Mouse (Mus musculus) gastrocnemius, postnatal 4 days (tissue): ENCODE data around the gene Prcd. TPM values are rescaled to one million over a fixed set of nuclear protein-coding genes. Genes with fewer than 3 reads are reported as not detected.
"Not testable (repeated sequence)": the region's sequence is repeated elsewhere in the genome, so short reads cannot be mapped to it uniquely, and the experiment has no call there.

ENCODE experiments used
- DNase-seq, 2 experiments: peaks; one replicate each; pipeline ENCODE4 v3.0.0; 2021 to 2022; ENCODE audit warnings: low spot score in 2 of 2, mixed read lengths in 2 of 2
- long read RNA-seq, 2 experiments: library from polyadenylated mRNA; stranded (forward); transcript quantifications; one replicate each; pipeline ENCODE4 v2.0.0; 2021
- total RNA-seq, 2 experiments: library from RNA; stranded (reverse); gene quantifications; 2 replicates each; pipeline ENCODE4 v1.2.3; 2021

The Prcd gene
- total RNA-seq, result under 1 TPM; 0.86 to 0.91 TPM
- long read RNA-seq, experiment 1, result 0 reads
- long read RNA-seq, experiment 2, partial matches to known transcripts, result 0 of 1 reads
- long read RNA-seq, experiment 2, other reads (novel, unspliced or antisense), result 1 of 1 reads

DNA sequence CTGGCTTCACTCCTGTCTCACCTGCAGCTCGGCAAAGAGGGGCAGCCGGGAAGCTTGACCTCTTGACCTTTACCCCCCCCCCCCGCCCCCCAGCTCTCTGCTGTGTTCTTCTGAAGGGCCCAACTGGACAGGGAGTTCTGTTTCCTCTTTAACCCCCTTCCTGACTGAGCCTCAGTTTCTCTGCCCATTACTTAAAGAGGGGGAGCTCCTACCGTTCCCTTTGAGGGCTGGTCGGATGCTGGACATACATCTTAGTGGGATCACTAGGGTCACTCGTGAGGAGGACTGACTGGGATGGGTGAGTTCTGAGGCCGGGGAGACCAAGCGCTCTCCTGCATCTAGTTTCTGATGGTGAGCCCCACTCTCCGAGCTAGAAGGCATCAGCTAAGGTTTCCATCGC lies at the start of gene Prcd:
Prcd (plus strand) TSS at position 301 of the 400 bp plus-strand sequence.
- DNase-seq, result no peak

DNA sequence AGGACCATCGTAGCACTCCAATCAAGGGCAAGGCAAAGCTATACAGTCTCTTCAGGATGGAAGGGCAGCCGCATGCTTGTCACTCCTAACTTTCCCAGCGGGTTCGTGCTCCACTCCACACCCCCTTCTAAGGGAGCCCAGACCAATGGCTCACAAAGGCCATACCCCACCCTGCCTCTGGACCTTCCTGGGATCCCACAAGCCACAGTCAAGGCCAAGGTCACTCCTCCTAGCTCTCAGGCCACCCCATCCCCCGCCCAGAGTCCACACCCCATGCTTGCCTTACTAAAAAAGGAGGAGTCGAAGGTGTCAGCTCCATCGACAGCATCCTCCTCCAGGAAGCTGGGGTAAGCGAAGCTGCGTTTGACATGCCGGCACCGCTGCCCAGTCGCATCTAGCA lies 49.2 kb upstream of the Prcd start:
- DNase-seq, result no peak

DNA sequence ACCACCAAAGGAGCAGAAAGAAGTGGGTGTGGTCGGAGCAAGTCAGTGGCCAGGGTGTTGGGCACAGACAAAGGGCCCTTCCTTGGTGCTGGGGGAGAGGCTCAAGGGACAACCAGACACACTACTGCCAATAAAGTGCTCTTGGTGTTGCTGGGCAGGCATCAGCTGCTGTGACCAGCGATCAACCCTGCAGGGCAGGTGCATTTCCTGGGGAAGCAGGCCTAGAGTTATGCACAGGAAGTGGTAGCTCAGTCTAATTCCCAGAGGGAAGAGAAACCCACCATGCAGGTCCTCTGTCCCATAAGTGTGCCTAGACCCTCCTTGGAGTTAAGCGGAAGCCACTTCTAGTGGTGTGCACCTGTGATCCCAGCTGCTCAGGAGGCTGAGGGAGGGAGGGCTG lies 45.6 kb upstream of the Prcd start:
- DNase-seq, result no peak

DNA sequence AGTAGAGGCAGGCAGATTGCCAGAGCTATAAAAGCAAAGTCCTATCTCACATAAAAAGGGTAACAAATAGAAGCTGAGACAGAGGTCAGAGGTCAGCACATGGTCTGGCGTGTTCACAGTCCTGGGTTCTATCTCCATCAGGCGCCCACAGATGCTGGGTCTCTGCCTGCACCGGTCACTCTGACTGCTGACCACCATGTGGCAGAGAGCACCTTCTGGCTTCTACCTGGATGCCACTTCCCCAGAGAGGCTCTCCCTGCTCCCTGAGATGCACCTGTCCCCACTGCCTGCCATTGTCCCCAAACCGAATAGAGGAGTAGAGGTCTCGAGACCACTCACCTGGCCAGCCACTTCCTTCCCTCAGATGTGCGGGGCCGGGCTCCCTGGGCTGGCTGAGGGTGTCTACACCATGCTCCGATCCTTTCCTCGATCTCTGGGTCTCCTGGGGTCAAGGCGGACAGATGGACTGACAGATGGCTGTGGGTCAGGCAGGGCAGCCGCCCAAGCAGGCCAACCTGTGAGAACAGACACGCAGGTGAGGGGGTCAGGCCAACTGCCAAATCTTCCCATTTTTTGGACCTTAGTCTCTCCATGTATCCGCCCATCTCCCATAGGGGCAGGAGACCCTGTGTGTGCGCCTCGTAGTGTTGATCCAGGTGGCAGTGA lies 43.2 kb upstream of the Prcd start:
- no peak for DNase-seq

DNA sequence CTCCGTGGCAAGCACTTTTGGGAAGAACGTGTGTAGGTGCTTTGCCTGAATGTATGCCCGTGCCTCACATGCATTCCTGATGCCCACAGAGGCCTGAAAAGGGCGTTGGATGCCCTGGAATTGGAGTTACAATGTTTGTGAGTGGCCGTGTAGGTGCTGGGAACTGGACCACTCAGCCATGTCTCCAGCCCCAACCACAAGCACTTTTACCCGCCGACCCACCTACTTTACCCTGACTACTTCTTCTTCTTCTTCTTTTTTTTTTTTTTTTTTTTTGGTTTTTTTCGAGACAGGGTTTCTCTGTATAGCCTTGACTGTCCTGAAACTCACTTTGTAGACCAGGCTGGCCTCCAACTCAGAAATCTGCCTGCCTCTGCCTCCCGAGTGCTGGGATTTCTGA lies 42.2 kb upstream of the Prcd start:
- DNase-seq, result not testable (repeated sequence)

DNA sequence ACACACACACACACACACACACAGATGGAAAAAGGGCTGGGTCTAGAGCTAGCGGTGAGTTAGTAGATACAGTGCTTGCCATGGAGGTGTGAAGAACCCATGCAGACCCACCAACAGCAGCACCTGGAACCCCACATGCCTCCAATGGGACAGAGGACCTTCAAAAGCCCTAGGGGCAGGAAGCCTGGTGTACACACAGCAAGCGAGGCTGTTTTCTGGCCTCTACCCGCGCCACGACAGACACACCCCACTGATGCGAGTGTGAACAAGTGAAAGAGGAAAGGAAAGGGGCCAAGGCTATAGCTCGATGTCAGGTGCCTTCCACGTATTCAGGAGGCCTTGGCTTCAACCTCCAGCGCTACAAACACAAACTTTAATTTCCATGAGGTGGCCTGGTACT lies 41.5 kb upstream of the Prcd start:
- no peak for DNase-seq

DNA sequence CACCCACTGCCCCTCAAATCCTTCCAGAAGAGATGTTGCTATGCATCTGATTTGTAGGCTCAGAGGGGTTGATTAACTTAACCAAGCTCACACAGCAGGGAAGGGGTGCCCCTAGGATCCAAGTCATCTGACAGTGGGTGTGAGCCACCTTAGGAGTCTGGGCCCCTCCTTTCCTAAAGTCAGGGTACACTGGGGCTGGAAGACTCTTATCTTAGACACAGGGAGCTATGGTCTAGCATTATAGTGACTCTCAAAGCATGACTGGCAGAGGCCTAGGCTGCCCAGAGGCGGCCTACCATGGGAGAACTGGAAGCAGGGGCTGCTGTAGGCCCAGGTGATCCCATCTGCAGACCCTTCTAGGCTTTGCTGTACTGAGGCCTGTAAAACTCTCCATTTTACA lies 40.8 kb upstream of the Prcd start:
- no peak for DNase-seq

DNA sequence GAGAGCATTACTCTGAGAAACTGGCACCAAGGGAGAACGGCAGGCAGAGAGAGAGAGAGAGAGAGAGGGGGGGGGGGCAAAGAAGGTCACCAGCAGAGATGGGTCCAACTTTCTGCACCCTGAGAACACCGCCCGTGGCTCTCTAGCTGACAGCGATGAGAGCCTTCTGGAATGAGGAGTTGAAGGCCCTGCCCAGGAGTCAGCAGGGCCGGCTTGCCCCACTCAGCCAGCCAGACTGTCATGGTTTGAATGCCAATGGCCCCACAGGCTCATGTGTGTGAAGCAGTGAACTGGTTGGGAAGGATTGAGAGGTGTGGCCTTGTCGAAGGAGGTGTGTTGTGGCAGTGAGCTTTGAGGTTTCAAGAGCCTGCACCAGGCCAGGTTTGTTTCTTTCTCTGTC lies 40.1 kb upstream of the Prcd start:
- no peak for DNase-seq

DNA sequence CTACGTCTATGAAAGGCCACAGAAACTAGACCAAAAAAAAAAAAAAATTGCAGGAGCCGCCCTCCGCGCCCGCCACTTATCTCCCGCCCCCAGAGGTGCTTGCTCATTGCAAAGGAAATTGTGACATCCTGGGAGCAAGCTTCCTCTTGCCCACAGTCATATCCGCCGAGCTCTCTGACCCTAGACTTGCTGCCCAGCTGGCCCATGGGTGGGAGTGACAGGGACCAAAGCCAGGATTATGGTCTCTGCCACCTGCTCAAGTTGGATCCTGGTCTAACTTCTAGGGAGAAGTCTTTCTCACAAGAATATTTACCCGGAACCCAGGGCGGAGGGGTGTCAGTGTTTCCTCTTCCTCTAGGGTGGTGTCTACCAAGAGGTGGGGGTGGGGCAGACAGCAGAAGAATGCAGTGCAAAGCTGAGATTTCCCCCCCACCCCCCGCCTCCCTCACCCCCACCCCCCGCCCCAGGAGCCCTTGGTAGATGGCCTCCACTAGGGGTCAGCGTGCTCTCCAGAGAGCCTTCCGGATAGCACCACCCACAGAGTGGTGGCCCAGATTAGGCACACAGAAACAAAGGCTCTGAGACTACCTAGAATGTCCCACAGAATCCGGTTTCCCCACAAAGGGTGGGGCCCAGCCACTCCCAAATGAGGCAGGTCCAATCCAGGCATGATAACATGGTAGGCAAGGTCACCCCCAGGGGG lies 37.4 kb upstream of the Prcd start:
- DNase-seq, result no peak

DNA sequence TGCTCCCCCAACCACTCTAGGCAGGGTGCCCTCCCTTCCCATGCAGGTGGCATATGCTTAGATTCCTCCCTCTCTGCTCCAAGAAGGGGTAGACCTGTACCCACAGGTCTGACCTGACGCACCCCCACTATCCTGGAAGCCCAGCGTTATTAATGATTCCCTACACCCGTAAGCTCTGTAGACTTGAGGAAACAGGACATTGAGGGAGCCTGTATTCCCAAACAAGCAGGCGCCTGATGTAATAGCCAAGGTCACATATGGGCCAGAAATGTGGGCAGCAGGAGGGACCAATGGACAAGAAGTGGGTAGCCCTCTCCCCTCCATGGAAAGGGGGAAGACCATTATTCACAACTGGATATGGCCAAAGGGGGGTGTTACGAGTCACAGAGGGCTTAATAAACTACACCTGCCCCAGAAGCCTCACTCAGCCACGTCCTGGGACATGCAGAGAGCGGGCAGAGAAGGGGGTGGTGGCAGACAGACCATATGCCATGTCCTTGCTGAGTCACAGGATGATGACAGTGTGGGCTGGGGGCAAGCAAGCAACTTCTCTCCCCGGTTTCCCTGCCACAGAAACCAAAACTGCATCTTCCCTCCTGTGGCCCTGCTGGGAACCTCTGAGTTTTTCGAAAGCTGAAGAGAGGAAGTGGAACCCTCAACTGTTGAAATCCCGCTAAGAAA lies 36.8 kb upstream of the Prcd start:
- DNase-seq, result no peak

DNA sequence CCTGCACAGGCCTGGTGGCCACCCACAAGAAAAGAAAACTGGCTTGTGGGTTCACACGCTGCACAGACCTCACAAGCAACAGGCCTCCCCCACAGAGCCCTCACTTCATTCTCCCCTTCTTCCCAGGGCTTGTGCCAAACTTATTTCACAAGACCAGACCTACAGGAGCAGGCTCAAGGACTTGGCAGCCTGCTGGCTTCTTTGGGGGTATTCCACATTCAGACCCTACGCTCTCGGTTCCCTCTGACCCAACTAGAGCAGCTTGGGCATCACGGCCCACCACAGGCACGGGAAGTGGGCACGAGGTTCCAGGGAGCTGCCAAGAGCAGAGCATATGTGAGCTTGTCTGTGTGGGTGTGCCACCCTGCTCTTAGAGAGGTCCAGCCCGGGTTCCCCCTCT lies 35.7 kb upstream of the Prcd start:
- DNase-seq, result no peak

DNA sequence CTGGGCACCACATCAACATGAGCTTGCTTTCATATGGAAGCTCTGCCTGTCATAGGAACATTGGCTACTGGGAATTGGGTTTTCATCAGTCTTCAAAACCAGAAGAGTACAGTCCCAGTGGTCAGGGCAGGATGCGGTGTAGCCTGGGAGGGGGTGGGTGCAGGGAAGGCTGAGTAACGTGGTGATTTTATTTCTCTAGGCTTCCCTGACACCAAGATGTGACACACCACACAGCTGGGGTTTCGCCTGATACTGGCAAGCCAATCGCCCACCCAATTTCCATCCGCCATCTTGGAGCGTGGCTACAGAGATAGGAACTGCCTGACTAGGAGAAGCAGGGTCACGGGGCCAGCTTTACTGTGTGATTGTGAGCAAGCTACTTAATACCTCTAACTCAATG lies 34.7 kb upstream of the Prcd start:
- DNase-seq, result no peak

DNA sequence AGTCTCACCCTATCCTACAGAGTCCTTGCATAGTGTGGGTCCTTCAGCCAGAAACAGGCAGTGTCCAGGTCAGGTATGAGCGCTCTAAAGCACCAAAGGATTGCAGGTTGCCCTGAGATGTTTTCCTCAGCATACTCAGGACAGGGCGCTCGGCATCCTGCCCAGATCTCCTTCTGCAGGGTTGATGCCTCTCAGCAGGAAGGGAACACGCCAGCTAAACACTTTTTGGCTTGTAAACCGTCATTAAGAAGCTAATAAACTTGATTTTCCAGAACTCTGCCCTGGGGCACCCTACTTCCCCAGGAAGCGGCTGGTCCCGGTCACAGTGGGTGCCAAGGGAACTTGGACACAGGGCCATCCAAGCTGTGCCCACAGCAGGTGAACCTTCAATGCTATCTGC lies 34.2 kb upstream of the Prcd start:
- no peak for DNase-seq

DNA sequence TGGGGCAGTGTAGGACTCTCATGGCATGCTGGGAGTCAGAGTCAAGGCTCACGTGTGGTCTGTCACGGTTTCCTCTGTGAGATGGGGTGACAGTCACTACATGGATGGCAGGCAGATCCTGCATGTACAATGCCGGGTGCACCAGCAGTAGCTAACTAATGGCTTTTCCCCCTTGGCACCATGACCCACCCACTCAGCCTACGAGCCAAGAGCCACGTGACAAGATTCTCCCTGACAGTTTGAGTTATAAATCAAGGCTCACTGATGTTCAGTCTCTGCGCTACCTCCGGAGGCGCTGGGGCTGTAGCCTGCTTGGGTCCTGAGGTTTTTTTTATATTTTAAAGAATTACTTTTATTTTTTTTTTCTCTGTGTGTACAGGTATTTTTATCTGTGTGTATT lies 33.8 kb upstream of the Prcd start:
- DNase-seq, result no peak

DNA sequence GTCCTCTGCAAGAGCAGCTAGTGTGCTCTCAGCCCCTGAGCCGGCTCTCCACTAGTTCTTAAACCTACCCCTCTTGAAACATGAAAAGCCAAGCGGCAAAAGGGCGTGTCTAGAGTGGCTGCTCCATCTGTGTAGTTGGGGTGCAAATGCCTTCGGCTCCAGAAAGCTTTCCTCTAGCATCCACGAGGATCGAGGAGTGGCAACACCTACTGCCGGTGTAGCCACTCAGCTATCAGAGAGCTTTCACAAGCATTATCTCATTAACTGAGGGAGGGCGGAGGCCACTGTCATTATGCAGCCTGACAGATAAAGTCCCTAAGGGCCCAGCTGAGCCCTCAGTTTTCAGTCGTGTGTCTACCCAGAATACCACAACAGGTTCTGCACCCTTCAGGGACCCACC lies 33.3 kb upstream of the Prcd start:
- DNase-seq, result no peak

DNA sequence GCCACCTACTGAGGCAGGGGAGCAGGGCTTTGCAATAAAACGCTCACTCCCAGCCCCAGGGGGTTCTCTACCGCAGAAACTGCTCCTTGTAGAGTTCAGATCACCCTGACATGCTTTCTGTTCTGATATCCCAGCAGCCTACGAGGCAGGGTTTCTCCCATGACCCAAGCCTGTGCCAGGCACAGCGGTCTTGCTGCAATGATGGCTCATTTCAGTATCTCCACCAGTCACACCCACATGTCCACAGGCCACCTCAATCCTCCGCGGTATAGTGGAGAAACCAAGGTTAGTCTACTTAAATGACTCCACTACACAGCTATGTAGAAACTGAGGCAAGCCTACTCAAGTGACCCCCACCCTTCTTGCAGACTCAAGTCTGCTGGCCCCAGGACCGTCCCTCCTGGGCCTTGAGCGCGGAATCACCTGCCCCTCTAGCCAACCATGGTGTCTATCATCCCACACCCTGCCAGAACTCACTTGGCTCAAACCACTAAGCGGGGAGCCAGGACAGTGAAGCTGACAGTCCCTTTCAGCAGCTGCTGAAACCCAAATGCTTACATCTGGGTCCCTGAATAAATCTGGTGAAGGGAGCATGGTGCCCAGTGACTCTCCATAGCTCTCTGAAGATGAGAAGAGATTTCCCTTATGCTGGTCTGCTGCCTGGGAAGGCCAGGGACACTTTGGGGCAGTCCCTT lies 32.6 kb upstream of the Prcd start:
- DNase-seq, result no peak

DNA sequence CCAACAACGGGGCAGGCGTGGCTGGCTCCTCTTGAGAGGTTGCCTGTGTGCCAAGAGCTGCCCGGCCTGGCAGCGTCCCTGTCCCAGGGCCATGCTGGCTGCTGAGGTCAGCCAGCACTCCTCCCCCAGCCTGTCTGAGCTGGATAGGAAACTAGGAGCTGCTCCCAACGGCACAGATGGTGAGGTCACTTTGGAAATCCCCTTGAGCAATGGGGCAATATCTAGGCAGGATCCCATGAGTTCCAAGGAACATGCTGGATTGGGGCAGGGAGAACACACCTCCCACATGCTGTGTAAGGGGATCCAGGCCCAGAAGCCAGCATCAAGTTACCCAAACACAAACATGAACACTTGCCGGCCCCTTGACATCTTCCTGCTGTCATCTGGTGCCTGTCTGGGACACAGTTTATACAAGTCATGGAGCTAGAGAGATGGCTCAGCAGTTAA lies 32.1 kb upstream of the Prcd start:
- peak in 1 of 2 experiments; percentile 73 for DNase-seq

DNA sequence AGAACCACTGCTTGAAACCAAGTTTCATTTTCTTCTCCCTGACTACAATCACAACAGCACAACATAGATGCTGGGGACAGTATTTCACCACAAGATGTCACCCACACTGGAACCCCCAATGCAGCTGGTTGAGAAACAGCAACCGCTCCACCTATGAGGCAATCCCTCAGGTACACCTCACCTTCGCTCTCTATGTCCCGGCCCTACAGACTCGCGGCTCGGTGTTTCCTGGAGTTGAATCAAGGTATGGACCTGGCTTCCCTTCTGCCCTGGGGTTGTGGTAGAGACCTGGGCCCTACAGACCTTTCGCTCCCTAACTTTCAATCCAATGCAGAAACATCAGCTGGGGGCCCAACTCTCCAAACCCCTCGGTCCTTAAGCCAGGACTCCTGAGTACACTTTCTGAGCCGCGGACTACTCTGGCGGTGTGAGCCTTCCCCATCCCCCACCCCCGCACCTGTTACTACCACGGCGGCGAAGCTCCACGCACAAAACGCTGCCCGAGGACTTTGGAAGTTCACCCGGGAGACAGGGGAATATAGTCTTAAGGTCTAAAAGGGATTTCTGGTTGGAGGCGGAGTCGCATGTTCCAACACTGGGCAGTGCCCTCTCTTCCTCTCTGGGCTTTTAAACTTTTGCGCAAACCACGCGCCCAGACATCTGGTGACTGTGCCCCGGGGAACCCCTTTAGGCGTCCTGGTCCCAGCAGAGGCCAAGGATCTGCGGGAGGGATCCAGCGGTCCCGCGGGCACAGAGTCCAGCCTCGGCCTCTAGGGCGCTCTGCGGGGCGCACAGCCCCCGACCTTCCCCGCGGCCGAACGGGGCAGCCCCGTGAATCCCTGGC lies 29.8 kb upstream of the Prcd start:
- DNase-seq, result no peak

DNA sequence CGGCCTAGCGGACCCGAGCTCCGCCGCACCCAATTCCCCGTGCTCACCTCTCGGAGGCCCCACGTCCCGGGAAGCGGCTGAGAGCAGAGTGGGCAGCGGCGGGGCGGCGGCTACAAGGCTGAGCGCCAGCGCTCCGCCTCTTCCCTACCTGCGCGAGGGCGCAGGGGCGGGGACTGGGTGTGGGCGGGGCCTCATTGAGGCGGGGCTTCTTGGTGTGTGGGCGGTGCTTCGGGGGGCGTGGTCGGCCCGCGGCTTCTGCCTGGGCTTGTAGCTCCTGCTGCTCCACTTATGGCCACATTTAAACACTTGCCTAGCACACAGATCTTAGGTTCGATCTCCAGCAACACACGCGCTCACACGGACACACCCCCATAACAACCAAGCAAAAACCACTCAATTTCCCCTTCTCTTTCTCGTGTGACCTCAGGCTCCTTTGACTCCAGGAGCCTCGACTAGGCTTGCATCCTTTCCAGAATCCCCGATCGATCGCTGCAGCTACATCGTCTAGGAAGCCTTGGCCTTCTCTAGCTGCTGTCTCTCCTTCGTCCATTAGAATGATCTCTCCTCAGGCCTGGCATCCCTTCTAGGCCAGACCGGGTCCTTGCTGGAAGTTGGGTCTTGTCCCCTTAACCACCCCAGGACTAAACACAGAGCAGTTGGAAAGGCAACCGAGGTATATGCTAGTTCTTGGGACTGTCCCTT lies 29.1 kb upstream of the Prcd start:
- DNase-seq, result peak; percentile 59 to 71
